Comparison of ENCODE assay signal across 23 mouse cellular contexts in genomic region chr17:64180546-64180945, GRCm38 (mm10).
DNase-seq lines count a peak whose midpoint lies in the region; ATAC-seq and TF ChIP-seq lines count a peak whose summit lies in the region.
"Had no signal": no experiment of that assay in that cellular context is flagged by ENCODE, and none has a peak within 500 bp of the region (broad histone marks: within the 10 kb centered on the region; RNA-seq: fewer than 3 reads in every experiment).

No protein-coding gene starts in this region.

- ATAC-seq in forebrain, embryonic 11.5 days (replicated peaks; ENCODE audit: low FRiP score), result no peak
- no peak for ATAC-seq in forebrain, postnatal 0 days
- ATAC-seq in erythroblast, adult 5-6 weeks (replicated peaks; ENCODE audit: low FRiP score, poor library complexity, severe bottlenecking), result 0 out of 2 replicates have a peak, but pooled peaks have one; percentile 20
- ATAC-seq: activated CD4-positive, CD25-positive, alpha-beta regulatory T cell, adult 4 months; CD4-positive, CD25-positive, alpha-beta regulatory T cell, adult 4 months; forebrain, embryonic 14.5 days; Patski had no signal

- H3K4me1 ChIP-seq in forebrain, embryonic 11.5 days (replicated peaks; ENCODE audit: control insufficient read depth, insufficient read depth, low read length), result no peaks in the 10 kb centered on the region
- no peaks in the 10 kb centered on the region for H3K4me1 ChIP-seq in forebrain, postnatal 0 days (ENCODE audit: insufficient read depth)
- H3K4me1 ChIP-seq: embryonic facial prominence, embryonic 12.5 days had no signal

- H3K4me3 ChIP-seq in forebrain, embryonic 11.5 days (ENCODE audit: low read depth, low read length), result no peak overlapping the region
- H3K4me3 ChIP-seq in forebrain, postnatal 0 days (ENCODE audit: low read depth, low read length), result no peak overlapping the region
- H3K4me3 ChIP-seq: embryonic facial prominence, embryonic 10.5 days; embryonic facial prominence, embryonic 12.5 days; erythroblast, embryonic 14.5 days; forebrain, embryonic 12.5 days had no signal

- no peak for TF ChIP-seq CTCF in forebrain, postnatal 0 days (IDR thresholded peaks at IDR 0.05; ENCODE audit: low read depth)

- peak; percentile 60 for DNase-seq in cerebellum, postnatal 10 days
- no peak for DNase-seq in cerebellum, adult 8-10 months
- DNase-seq in cerebellum, postnatal 25 days, result peak; percentile 45 to 46
- DNase-seq in cerebellum, adult 18-20 months, result no peak
- DNase-seq in forebrain, embryonic 11.5 days (ENCODE audit: low spot score), result peak; percentile 22
- DNase-seq in forebrain, postnatal 0 days, result no peak
- DNase-seq: adrenal gland, adult 8-10 months; adrenal gland, postnatal 14 days; adrenal gland, postnatal 36 days; B cell, adult 2 months; cerebellum, adult 11-12 months; cerebellum, adult 9-10 months had no signal

- H3K9ac ChIP-seq in forebrain, embryonic 11.5 days (ENCODE audit: low read length), result no peak overlapping the region
- no peak overlapping the region for H3K9ac ChIP-seq in forebrain, postnatal 0 days
- H3K9ac ChIP-seq: embryonic facial prominence, embryonic 12.5 days; forebrain, embryonic 12.5 days had no signal

- H3K4me2 ChIP-seq in forebrain, embryonic 11.5 days (ENCODE audit: low read depth, low read length, severe bottlenecking), result no peak overlapping the region
- no peak overlapping the region for H3K4me2 ChIP-seq in forebrain, postnatal 0 days (ENCODE audit: low read depth)
- H3K4me2 ChIP-seq: embryonic facial prominence, embryonic 12.5 days; forebrain, embryonic 12.5 days had no signal

- no peak overlapping the region for H3K27ac ChIP-seq in forebrain, embryonic 11.5 days (ENCODE audit: low read depth, low read length)
- no peak overlapping the region for H3K27ac ChIP-seq in forebrain, postnatal 0 days (ENCODE audit: low read depth, low read length)
- H3K27ac ChIP-seq: embryonic facial prominence, embryonic 10.5 days; embryonic facial prominence, embryonic 12.5 days; forebrain, embryonic 12.5 days had no signal

- H3K27me3 ChIP-seq in forebrain, embryonic 11.5 days (ENCODE audit: control insufficient read depth, insufficient read depth, low read length), result no peaks in the 10 kb centered on the region
- no peaks in the 10 kb centered on the region for H3K27me3 ChIP-seq in forebrain, postnatal 0 days (ENCODE audit: insufficient read depth, low read length)
- H3K27me3 ChIP-seq: CH12.LX; embryonic facial prominence, embryonic 12.5 days; forebrain, embryonic 12.5 days; Patski had no signal

- H3K9me3 ChIP-seq in forebrain, embryonic 11.5 days (ENCODE audit: control insufficient read depth, low read length), result no peaks in the 10 kb centered on the region
- no peaks in the 10 kb centered on the region for H3K9me3 ChIP-seq in forebrain, postnatal 0 days (ENCODE audit: low read length)
- H3K9me3 ChIP-seq: embryonic facial prominence, embryonic 10.5 days; embryonic facial prominence, embryonic 12.5 days; forebrain, embryonic 12.5 days; G1E had no signal

- no peaks in the 10 kb centered on the region for H3K36me3 ChIP-seq in forebrain, embryonic 11.5 days (ENCODE audit: control insufficient read depth, insufficient read depth, low read length)
- no peaks in the 10 kb centered on the region for H3K36me3 ChIP-seq in forebrain, postnatal 0 days (ENCODE audit: insufficient read depth)
- H3K36me3 ChIP-seq: embryonic facial prominence, embryonic 10.5 days; embryonic facial prominence, embryonic 12.5 days; forebrain, embryonic 12.5 days; G1E had no signal

- 87% methylated on average over 5 of the region's 5 CpGs for WGBS in forebrain, embryonic 11.5 days
- WGBS in forebrain, postnatal 0 days, result 70% methylated on average over 5 of the region's 5 CpGs

Comparison
In these comparisons a context has a peak if more than half of its experiments do, and no peak if none do; other contexts are left out.
1. DNase-seq: peak in cerebellum, postnatal 10 days (2 of 2), cerebellum, postnatal 25 days (2 of 2) and forebrain, embryonic 11.5 days (single experiment); none in cerebellum, adult 8-10 months (single experiment), cerebellum, adult 18-20 months (0 of 2) and forebrain, postnatal 0 days (single experiment).